Mouse (Mus musculus) left cerebral cortex, postnatal 10 days (tissue): Measurements from ENCODE around the gene Erg. TPM values are rescaled to one million over a fixed set of nuclear protein-coding genes. Genes with fewer than 3 reads are reported as not detected.

ENCODE experiments used
- DNase-seq, 2 experiments: peaks; one replicate each; pipeline ENCODE4 v3.0.0; 2021 to 2022; ENCODE audit warnings: low spot score in 2 of 2, mixed read lengths in 1 of 2; ENCODE audit errors: extremely low spot score in 1 of 2
- intact Hi-C: fragments of 180-260 bp; cut with DNase I; formaldehyde crosslinking; loops from one replicate; pipeline ENCODE4 v1.15.1; 2025
- total RNA-seq, 2 experiments: library from RNA; stranded (reverse); gene quantifications; 2 replicates each; pipeline ENCODE4 v1.2.3; 2021

The Erg gene
- total RNA-seq, 2 experiments from 2014 or later: 7.2 to 8.9 TPM

GRCm38 (mm10) chr16:95494108-95494507 lies 92.3 kb downstream of the Erg start:
- intact Hi-C loops: no loop called here
- no peak for DNase-seq

GRCm38 (mm10) chr16:95493336-95493735 lies 93.1 kb downstream of the Erg start:
- intact Hi-C loops: no loop called here
- no peak for DNase-seq

GRCm38 (mm10) chr16:95492146-95492545 lies 94.2 kb downstream of the Erg start:
- intact Hi-C loops: no loop called here

GRCm38 (mm10) chr16:95490386-95490785 lies 96.0 kb downstream of the Erg start:
- no peak for DNase-seq
- intact Hi-C loops: no loop called here

More at GRCm38 (mm10) chr16:95492146-95492545, 94.2 kb downstream of the Erg start:
- DNase-seq: no peak

GRCm38 (mm10) chr16:95487606-95488351 lies 98.6 kb downstream of the Erg start:
- intact Hi-C loops: no loop called here

GRCm38 (mm10) chr16:95481176-95481575 lies 105.2 kb downstream of the Erg start:
- intact Hi-C loops: no loop called here
- no peak for DNase-seq

More at GRCm38 (mm10) chr16:95487606-95488351, 98.6 kb downstream of the Erg start:
- DNase-seq: no peak

- intact Hi-C loops: no loop called here
- DNase-seq: no peak
Observed at GRCm38 (mm10) chr16:95478558-95478957, 107.8 kb downstream of the Erg start.

- DNase-seq: no peak
- intact Hi-C loops: no loop called here
Observed at GRCm38 (mm10) chr16:95475041-95475440, 111.4 kb downstream of the Erg start.

GRCm38 (mm10) chr16:95473946-95474345 lies 112.4 kb downstream of the Erg start:
- no peak for DNase-seq
- intact Hi-C loops: no loop called here

GRCm38 (mm10) chr16:95472771-95473170 lies 113.6 kb downstream of the Erg start:
- intact Hi-C loops: no loop called here
- no peak for DNase-seq

GRCm38 (mm10) chr16:95469262-95470139 lies 116.9 kb downstream of the Erg start:
- intact Hi-C loops: loop anchor here (5.0 kb wide), 2 partner anchors 478 to 493 kb away; no protein-coding TSS in a partner anchor
- DNase-seq: no peak

GRCm38 (mm10) chr16:95467893-95468292 lies 118.5 kb downstream of the Erg start:
- no peak for DNase-seq
- intact Hi-C loops: loop anchor here (5.0 kb wide), 2 partner anchors 479 to 494 kb away; no protein-coding TSS in a partner anchor

- intact Hi-C loops: loop anchor here (5.0 kb wide), 2 partner anchors 481 to 496 kb away; no protein-coding TSS in a partner anchor
- peak in 1 of 2 experiments; percentile 33 for DNase-seq
Observed at GRCm38 (mm10) chr16:95466548-95466947, 119.8 kb downstream of the Erg start.

- no peak for DNase-seq
- intact Hi-C loops: loop anchor here (5.0 kb wide), 2 partner anchors 483 to 498 kb away; no protein-coding TSS in a partner anchor
Observed at GRCm38 (mm10) chr16:95464609-95465008, 121.8 kb downstream of the Erg start.

- peak in 1 of 2 experiments; percentile 44 for DNase-seq
- intact Hi-C loops: no loop called here
Observed at GRCm38 (mm10) chr16:95463796-95464195, 122.6 kb downstream of the Erg start.

GRCm38 (mm10) chr16:95461941-95462340 lies 124.5 kb downstream of the Erg start:
- intact Hi-C loops: no loop called here
- DNase-seq: no peak

GRCm38 (mm10) chr16:95460336-95460735 lies 126.1 kb downstream of the Erg start:
- no peak for DNase-seq
- intact Hi-C loops: no loop called here

GRCm38 (mm10) chr16:95459325-95459691 lies 127.1 kb downstream of the Erg start:
- DNase-seq: peak in 1 of 2 experiments; percentile 67
- intact Hi-C loops: no loop called here

- intact Hi-C loops: no loop called here
- DNase-seq: no peak
Observed at GRCm38 (mm10) chr16:95458590-95459324, 127.6 kb downstream of the Erg start.
